Mouse (Mus musculus) heart, adult 2 months (tissue): Measurements from ENCODE around the gene Thap8. TPM values are rescaled to one million over a fixed set of nuclear protein-coding genes. Genes with fewer than 3 reads are reported as not detected.

Experiments used
- DNase-seq, 2 experiments: peaks; one replicate each; pipeline ENCODE4 v3.0.0; 2021
- H3K27ac ChIP-seq: fragments of 200-600 bp; 2 replicates; pipeline ENCODE4 v1.8.1; 2022
- H3K27me3 ChIP-seq: fragments of 200-500 bp; 2 replicates; pipeline ENCODE4 v1.6.1; 2012; ENCODE audit warnings: mild to moderate bottlenecking, low read length, inconsistent platforms, mixed read lengths; ENCODE audit not compliant: control insufficient read depth, insufficient read depth
- H3K36me3 ChIP-seq: fragments of 200-500 bp; 2 replicates; pipeline ENCODE4 v1.6.1; 2012; ENCODE audit warnings: low read length, inconsistent platforms; ENCODE audit not compliant: control insufficient read depth, insufficient read depth
- H3K4me1 ChIP-seq: fragments of 200-500 bp; 2 replicates; pipeline ENCODE4 v1.6.1; 2011; ENCODE audit warnings: low read length; ENCODE audit not compliant: control insufficient read depth, insufficient read depth
- H3K4me3 ChIP-seq: fragments of 200-600 bp; 2 replicates; pipeline ENCODE4 v1.8.1; 2022
- H3K79me2 ChIP-seq: fragments of 200-500 bp; replicated peaks from 2 replicates; pipeline ENCODE4 v1.6.1; 2012; ENCODE audit warnings: mild to moderate bottlenecking, inconsistent platforms, low read length, moderate library complexity, mixed read lengths; ENCODE audit not compliant: control insufficient read depth, insufficient read depth
- H3K9ac ChIP-seq: fragments of 200-500 bp; 2 replicates; pipeline ENCODE4 v1.6.1; 2012; ENCODE audit warnings: low read depth, mild to moderate bottlenecking, control low read depth, inconsistent platforms, low read length, mixed read lengths
- CTCF ChIP-seq: fragments of 200-600 bp; IDR thresholded peaks from 2 replicates; pipeline ENCODE4 v1.8.1; 2022; ENCODE audit warnings: antibody characterized with exemption, mild to moderate bottlenecking, moderate library complexity
- EP300 ChIP-seq: fragments of 200-500 bp; IDR thresholded peaks from 2 replicates; pipeline ENCODE4 v1.6.1; 2011; ENCODE audit warnings: low read depth, low read length, control low read depth; ENCODE audit not compliant: insufficient read depth
- POLR2A ChIP-seq: fragments of 200-500 bp; IDR thresholded peaks from 2 replicates; pipeline ENCODE4 v1.6.1; 2011; ENCODE audit warnings: mild to moderate bottlenecking, low read depth, low read length, control low read depth; ENCODE audit not compliant: insufficient read depth
- WGBS: fragments of 180-500 bp; shearing (Covaris S2); methylation state at CpG from one replicate; pipeline ENCODE4 v1.1.7; 2018; 5-methylcytosine and 5-hydroxymethylcytosine counted together
- intact Hi-C: fragments of 180-260 bp; cut with DNase I; formaldehyde crosslinking; loops from one replicate; pipeline ENCODE4 v1.15.1; 2025
- polyA plus RNA-seq: library from polyadenylated mRNA; depleted of rRNA; stranded (reverse); fragments of >200 nt; gene quantifications from 2 replicates; pipeline ENCODE4 v1.2.3, GENCODE M21; 2012
- total RNA-seq, 2 experiments: library from RNA; stranded (reverse); gene quantifications; 2 replicates each; pipeline ENCODE4 v1.2.3; 2021

Thap8 gene
- total and polyA plus RNA-seq, 3 experiments = 0.10 TPM; not detected in 2

- TF ChIP-seq CTCF (no peak), POLR2A (no peak), EP300 (no peak)
- WGBS = 91% methylated on average over 5 of the region's 5 CpGs
- Histone ChIP-seq H3K79me2 (no peaks in the 10 kb centered on the region), H3K9ac (no peak overlapping the region), H3K27me3 (no peaks in the 10 kb centered on the region), H3K36me3 (no peaks in the 10 kb centered on the region), H3K4me3 (no peak overlapping the region), H3K27ac (no peak overlapping the region), H3K4me1 (no peaks in the 10 kb centered on the region)
- no peak for DNase-seq
- intact Hi-C loops = no loop called here
These were observed 14.4 kb upstream of the Thap8 start for GRCm38 (mm10) chr7:30265531-30265930.

- H3K36me3 ChIP-seq = no peaks in the 10 kb centered on the region
- H3K4me1 ChIP-seq = no peaks in the 10 kb centered on the region
- H3K27me3 ChIP-seq = no peaks in the 10 kb centered on the region
- H3K79me2 ChIP-seq = no peaks in the 10 kb centered on the region
- TF ChIP-seq POLR2A = no peak
- TF ChIP-seq CTCF = no peak
- no peak for TF ChIP-seq EP300
- H3K27ac ChIP-seq = no peak overlapping the region
- H3K4me3 ChIP-seq = no peak overlapping the region
- no peak overlapping the region for H3K9ac ChIP-seq
- no peak for DNase-seq
- intact Hi-C loops = no loop called here
- 92% methylated on average over 7 of the region's 7 CpGs for WGBS
These were observed 14.0 kb upstream of the Thap8 start for GRCm38 (mm10) chr7:30265935-30266334.

- no peak for TF ChIP-seq POLR2A
- no peak for TF ChIP-seq CTCF
- TF ChIP-seq EP300 = no peak
- Histone ChIP-seq H3K36me3 (no peaks in the 10 kb centered on the region), H3K4me3 (no peak overlapping the region), H3K27me3 (no peaks in the 10 kb centered on the region), H3K4me1 (no peaks in the 10 kb centered on the region), H3K79me2 (no peaks in the 10 kb centered on the region), H3K27ac (no peak overlapping the region), H3K9ac (no peak overlapping the region)
- WGBS = 75% methylated on average over 3 of the region's 3 CpGs
- no peak for DNase-seq
- intact Hi-C loops = no loop called here
These were observed 13.1 kb upstream of the Thap8 start for GRCm38 (mm10) chr7:30266780-30267179.

- no peak for DNase-seq
- Histone ChIP-seq H3K27ac (no peak overlapping the region), H3K27me3 (no peaks in the 10 kb centered on the region), H3K4me1 (no peaks in the 10 kb centered on the region), H3K79me2 (no peaks in the 10 kb centered on the region), H3K36me3 (no peaks in the 10 kb centered on the region), H3K4me3 (no peak overlapping the region), H3K9ac (no peak overlapping the region)
- intact Hi-C loops = no loop called here
- 82% methylated on average over 4 of the region's 4 CpGs for WGBS
- TF ChIP-seq EP300 (no peak), POLR2A (no peak), CTCF (no peak)
These were observed 10.3 kb upstream of the Thap8 start for GRCm38 (mm10) chr7:30269641-30270040.

DNA sequence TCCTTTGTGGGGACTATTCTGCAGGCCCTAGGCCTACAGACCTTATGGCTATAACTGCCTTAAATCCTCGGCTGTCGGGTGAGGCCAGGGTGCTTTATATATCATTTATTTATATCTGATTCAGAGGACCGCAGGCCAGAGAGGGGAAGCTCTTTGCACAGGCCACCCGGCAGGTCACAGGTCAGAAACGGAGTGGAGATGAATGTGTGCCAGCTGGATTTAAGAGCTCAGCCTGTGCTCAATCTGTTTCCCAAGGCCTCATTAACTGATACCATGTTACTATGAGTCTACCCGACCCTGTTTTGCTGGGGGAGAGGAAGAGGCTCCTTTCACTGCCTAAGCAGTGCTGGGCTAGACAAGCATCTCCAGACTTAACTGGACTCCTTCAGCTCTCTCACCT lies 5.5 kb upstream of the Thap8 start:
- no peak overlapping the region for H3K27ac ChIP-seq
- intact Hi-C loops = no loop called here
- no peak for TF ChIP-seq POLR2A
- no peaks in the 10 kb centered on the region for H3K36me3 ChIP-seq
- no peak overlapping the region for H3K9ac ChIP-seq
- no peaks in the 10 kb centered on the region for H3K4me1 ChIP-seq
- 84% methylated on average over 6 of the region's 6 CpGs for WGBS
- no peaks in the 10 kb centered on the region for H3K27me3 ChIP-seq
- H3K4me3 ChIP-seq = no peak overlapping the region
- no peaks in the 10 kb centered on the region for H3K79me2 ChIP-seq
- no peak for DNase-seq

DNA sequence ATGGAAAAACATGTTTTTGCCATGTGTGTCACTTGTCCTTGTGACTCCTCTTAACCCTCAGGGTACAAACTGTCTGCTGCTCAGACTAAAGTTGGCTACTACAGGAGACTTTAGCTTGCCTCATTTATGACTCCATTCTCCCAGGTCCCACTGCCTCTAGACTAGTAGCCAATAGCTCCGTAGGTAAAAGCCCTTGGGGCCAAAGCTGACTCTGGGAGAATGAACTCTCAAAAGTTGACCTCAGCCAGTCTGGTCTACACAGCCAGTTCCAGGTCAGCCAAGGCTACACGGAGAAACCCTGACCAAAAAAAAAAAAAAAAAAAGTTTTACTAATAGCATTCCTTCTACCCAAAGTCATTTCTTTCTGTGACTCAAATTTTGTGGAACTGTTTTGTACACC lies 983 bp upstream of the Thap8 start:
- Histone ChIP-seq H3K79me2 (no peaks in the 10 kb centered on the region), H3K27me3 (no peaks in the 10 kb centered on the region), H3K4me1 (no peaks in the 10 kb centered on the region; the same call in 1 of the 2 replicates), H3K4me3 (no peak overlapping the region), H3K36me3 (no peaks in the 10 kb centered on the region), H3K27ac (no peak overlapping the region), H3K9ac (no peak overlapping the region)
- no peak for DNase-seq
- 33% methylated on average over 2 of the region's 2 CpGs for WGBS
- no peak for TF ChIP-seq CTCF
- no peak for TF ChIP-seq EP300
- no peak for TF ChIP-seq POLR2A
- intact Hi-C loops = no loop called here
